Mouse (Mus musculus) embryo, embryonic 11 days (tissue): ENCODE results near the gene Gm21987.
A peak's percentile ranks its signal among the peaks of the same experiment; 100 is the strongest.

Experiments used
- DNase-seq: peaks from one replicate; pipeline ENCODE4 v3.0.0-alpha.2; 2015

Gm21987 gene

DNA sequence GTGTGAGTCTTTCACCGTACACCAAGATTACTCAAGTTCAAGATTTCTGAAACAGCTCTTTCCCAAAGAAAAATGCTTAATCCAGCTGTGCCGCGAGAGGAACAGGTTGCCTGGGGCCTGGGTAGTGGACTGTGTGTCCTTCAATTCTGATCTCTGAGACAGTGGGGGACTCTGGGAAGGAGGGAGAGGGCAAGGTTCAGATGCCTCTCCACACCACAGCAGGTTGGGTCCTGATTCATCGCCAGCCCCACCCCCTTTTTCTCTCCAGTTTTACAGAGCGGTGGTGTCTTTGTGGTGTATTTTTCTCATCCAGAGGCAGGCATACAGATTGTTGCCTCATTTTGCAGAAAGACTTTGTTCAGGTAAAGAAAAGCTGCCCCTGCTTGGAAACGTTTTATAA lies 51.4 kb downstream of the Gm21987 start:
- no peak for DNase-seq

DNA sequence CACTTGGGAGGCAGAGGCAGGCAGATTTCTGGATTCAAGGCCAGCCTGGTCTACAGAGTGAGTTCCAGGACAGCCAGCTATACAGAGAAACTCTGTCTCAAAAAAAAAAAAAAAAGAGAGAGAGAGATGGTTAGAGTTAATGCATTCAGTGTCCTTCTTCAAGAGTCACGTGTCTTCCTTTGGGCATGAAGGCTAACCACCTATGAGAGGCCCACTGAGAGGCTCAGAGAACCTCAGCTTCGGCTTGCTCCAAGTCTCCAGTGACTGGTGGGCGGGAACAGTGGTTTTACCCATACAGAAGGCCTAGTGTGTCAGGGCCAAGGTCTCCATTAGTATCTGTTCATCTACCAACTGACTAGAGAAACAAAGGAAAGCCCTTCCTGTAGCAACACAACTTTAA lies 52.2 kb downstream of the Gm21987 start:
- DNase-seq = no peak

DNA sequence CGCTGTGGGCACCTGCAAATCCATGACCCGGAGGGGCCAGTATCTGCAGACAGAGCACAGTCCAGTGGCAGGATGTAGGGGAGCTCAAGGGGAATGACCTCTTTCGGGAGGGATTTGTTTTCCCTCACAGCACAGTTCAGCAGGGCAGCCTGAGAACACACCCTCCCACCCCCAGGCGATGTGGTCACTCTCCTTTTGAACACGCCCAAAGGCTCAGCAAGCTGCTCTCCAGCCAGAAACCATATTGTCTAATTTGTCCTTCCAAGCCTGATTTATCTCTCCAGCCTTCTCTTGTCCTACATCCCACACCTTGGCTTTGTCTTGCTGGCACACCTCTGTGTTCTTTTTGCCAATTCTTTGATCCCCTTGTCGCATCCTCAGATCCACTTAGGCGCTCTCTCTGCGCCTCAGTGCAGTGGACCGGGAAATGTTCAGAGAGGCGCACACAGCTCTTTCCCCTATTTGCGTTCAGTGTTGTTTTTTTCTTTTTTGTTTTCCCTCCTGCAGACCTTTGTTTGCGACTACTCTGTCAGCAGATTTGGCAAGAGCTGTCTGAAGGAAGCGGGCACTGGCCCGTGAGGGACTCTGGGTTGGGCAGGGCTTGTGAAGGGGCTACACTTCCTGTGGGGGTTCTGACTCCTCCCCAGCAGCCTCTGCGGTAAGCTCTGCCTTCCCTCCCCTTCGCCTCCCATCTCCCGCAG lies 52.8 kb downstream of the Gm21987 start:
- DNase-seq = peak; percentile 75

DNA sequence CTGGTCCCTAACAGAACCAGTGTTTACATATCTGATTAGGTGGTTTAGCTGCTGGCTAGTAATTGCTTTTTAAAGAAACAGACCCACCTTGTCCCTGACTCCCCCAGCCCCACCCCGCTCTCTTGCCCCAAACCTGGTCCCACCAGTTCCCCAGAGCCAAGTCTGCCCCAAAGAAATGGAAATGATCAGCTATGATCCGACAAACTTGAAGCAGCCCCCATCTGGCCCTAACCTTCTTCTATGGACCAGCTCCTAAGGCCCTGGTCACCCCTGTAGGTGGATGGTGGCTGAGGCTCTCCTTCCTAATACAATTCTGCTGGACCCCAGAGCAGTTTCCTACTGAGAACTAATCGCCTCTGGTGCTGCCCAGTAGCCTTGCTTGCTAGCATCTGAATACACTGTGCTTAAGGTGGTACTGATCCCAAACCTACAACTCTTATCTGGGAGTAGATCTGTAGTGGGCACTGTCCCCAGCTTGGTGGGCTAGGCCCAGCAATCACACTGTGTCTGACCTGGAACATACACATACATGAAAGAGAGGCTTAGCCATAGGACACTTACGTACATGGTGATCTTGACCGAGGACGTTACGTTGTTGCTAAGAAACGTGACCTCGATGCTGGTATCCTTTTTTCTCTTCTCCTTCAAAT lies 53.6 kb downstream of the Gm21987 start:
- DNase-seq = no peak

DNA sequence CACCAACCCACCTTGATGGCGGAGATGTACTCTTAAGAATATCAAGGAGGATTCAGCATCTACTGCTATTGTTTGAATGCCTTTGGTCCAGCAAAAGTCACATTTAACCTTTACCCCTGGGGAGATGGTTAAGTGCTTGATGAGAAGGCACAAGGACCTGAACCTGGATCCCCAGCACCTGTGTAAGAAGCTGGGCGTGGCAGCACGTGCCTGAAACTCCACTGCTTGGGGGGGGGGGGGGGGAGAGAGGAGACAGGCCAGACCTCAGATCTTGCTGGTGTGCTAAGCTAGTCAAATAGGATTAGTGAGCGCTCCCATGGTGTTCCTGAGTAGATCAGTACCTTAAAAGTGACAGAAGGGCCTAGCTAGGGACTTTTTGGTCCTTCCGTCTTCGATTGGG lies 54.6 kb downstream of the Gm21987 start:
- DNase-seq = no peak

DNA sequence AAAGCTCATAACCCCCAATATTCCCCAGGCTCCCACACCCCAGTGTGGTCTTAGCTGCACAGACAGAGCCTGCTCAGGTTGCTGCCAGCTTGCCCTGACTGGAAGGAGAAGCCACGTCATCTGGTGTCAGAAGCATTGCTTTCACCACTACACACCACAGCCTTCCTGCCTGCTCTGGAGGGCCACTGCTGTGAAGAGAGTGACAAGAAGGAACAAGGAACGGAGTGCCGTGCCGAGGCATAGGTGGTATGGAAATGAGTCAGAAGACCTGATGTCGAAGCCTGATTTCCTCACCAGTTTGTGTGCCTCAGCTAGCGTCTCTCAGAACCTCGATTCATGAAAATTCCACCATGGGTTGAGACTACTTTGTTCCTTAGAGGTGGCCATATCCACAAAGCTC lies 56.8 kb downstream of the Gm21987 start:
- no peak for DNase-seq

DNA sequence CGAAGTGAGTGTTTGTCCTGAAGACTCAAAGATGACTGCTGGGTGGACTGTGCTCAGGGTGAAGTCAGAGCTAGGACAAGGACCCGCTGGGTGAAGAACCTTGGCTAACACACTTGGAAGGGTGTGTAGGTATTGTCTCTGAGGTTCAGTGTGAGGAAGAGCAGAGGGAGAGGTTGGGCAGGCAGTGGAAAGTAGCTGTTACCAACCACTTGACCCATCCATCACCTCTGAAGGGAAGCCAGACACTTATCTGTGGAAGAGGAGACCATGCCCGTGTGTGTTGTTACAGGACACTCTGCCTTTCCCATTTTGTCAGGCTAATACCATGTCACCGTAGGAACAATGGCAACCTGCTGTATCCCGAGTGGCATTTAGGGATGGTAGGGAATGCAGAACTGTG lies 59.5 kb downstream of the Gm21987 start:
- DNase-seq = no peak

DNA sequence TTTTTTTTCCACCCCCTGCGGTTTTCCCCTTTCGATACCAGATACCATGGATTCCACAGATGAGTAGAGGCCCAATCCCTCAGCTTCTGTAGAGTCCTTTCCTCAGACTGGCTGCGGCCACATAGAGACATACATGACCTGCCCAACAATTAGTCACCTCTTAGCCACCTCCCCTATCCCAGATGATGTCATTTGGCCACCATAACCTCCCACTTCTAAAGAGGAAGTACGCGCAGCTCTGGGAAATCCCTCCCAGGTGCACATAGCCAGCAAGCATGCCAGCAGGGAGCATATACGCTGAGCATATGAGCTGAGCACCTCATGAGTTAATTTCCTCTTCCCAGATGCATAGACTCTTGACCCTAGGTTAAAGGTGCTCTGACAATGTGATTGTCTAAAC lies 59.9 kb downstream of the Gm21987 start:
- no peak for DNase-seq

DNA sequence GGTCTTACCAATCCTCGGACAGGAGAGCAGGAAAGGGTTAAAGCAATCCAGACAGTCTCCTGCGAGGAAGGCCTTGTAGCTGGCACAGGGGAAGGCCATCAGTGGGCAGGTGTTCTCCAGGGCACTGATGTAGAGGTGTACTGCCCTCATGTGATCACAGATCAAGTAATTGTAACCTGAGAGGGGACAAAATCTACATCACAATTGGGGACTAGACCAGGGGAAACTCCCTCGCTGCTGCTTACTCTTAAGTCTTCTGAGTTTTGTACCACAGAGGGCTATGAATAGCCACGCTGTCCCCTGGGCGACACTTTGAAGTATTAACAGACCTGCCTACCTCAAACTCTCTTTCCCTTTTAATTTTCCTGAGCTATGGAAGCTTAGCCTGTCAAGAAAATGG lies 60.7 kb downstream of the Gm21987 start:
- no peak for DNase-seq

DNA sequence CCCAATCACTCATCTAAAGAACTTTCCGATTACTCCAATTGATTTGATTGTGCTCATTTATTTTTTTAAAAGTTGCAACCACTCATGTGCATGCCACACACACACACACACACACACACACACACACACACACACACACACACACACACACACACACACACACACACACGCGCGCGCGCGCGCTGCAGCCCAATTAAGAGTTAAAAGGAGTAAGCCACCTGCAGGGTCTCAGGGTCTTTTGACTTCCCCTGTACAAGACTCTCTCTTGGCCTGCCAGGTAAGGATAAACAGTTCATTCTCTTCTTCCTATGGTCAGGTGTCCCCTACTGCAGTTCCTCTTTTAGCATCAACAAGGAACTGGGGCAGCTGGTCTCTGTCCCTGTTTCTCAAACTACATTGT lies 61.6 kb downstream of the Gm21987 start:
- DNase-seq = no peak
